Mouse (Mus musculus) lung, postnatal 4 days (tissue): ENCODE measurements at regions not wholly inside any gene's neighbourhood (a gene's known extent, or its start where the extent isn't known, plus 50 kb on each side); places are given as distances from the start of the nearest gene placed in this dataset.

ENCODE experiments used
- DNase-seq, 2 experiments: peaks; one replicate each; pipeline ENCODE4 v3.0.0; 2021

GRCm38 (mm10) chr2:14544686-14545085 is 58.2 kb upstream of the Cacnb2 start:
- no peak for DNase-seq

- no peak for DNase-seq
Observed at GRCm38 (mm10) chr2:14548650-14549049, 54.2 kb upstream of the Cacnb2 start.

DNA sequence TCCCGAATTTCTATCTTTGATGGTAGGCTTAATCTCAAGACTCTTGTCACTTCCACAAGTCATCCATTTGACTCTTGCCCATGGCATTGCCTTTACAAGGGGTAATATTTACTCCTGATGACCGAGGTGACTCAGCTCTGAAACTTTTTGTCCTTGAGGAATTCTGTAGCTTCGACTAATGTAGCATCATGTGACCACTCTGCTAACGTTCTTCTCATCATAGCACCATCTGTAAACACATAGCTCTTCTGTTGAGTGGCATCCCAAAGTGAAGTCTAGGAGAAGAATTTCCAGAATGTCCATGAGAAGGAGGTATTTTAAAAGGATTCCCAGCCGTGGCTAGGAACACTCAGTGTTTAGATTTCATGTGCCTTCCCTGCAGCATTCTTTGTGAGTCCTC is 53.3 kb upstream of the Cacnb2 start:
- no peak for DNase-seq

DNA sequence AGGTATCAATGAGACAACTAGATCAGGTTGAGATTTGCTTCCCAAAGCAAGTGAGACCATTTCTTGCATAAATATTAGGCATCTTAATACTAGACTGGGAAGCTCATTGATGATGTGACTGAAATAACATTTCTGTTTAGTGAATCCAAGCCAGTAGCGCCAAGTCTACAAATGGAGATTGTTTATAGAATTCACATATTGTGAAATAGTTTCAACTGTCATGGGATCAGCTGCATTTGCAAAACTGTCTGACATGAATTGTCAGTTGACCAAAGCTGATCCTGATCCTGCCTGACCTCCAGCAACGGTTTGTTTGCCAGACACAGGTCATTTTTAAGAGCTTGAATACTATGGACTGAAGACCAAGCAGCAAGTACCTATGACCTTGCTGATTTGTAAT is 52.1 kb upstream of the Cacnb2 start:
- peak in 1 of 2 experiments; percentile 24 for DNase-seq
